Mouse (Mus musculus): Measurements from ENCODE around the gene Sncg.
A peak's percentile ranks its signal among the peaks of the same experiment; 100 is the strongest.
"Not testable (repeated sequence)": the region's sequence is repeated elsewhere in the genome, so short reads cannot be mapped to it uniquely, and the experiment has no call there.

Gene Sncg

GRCm38 (mm10) chr14:34374577-34374976, at the start of gene Sncg:
Gene Sncg, minus strand, starts transcription at chr14:34374789.
- DNase-seq (ENCODE audit: low read depth) = no peak

GRCm38 (mm10) chr14:34421078-34421477, 46.5 kb upstream of the Sncg start:
- DNase-seq (ENCODE audit: low read depth) = no peak

GRCm38 (mm10) chr14:34417501-34417900, 42.9 kb upstream of the Sncg start:
- no peak for DNase-seq (ENCODE audit: low read depth)

GRCm38 (mm10) chr14:34416946-34417345, 42.4 kb upstream of the Sncg start:
- not testable (repeated sequence) for DNase-seq (ENCODE audit: low read depth)

GRCm38 (mm10) chr14:34412164-34412896, 37.7 kb upstream of the Sncg start:
- DNase-seq (ENCODE audit: low read depth) = no peak

- DNase-seq (ENCODE audit: low read depth) = no peak
Observed at GRCm38 (mm10) chr14:34410716-34411115, 36.1 kb upstream of the Sncg start.

- DNase-seq (ENCODE audit: low read depth) = no peak
Observed at GRCm38 (mm10) chr14:34403424-34403823, 28.8 kb upstream of the Sncg start.

- DNase-seq (ENCODE audit: low read depth) = no peak
Observed at GRCm38 (mm10) chr14:34402871-34403270, 28.3 kb upstream of the Sncg start.

- peak; percentile 80 for DNase-seq (ENCODE audit: low read depth)
Observed at GRCm38 (mm10) chr14:34401135-34401534, 26.5 kb upstream of the Sncg start.

GRCm38 (mm10) chr14:34400021-34400420, 25.4 kb upstream of the Sncg start:
- DNase-seq (ENCODE audit: low read depth) = no peak

- no peak for DNase-seq (ENCODE audit: low read depth)
Observed at GRCm38 (mm10) chr14:34399301-34399700, 24.7 kb upstream of the Sncg start.

- no peak for DNase-seq (ENCODE audit: low read depth)
Observed at GRCm38 (mm10) chr14:34398901-34399300, 24.3 kb upstream of the Sncg start.

- no peak for DNase-seq (ENCODE audit: low read depth)
Observed at GRCm38 (mm10) chr14:34397871-34398270, 23.3 kb upstream of the Sncg start.

- DNase-seq (ENCODE audit: low read depth) = no peak
Observed at GRCm38 (mm10) chr14:34393295-34393694, 18.7 kb upstream of the Sncg start.

- DNase-seq (ENCODE audit: low read depth) = peak; percentile 7
Observed at GRCm38 (mm10) chr14:34382921-34383704, 8.5 kb upstream of the Sncg start.

GRCm38 (mm10) chr14:34378560-34379331, 4.2 kb upstream of the Sncg start:
- no peak for DNase-seq (ENCODE audit: low read depth)

GRCm38 (mm10) chr14:34377121-34377520, 2.5 kb upstream of the Sncg start:
- DNase-seq (ENCODE audit: low read depth) = no peak

GRCm38 (mm10) chr14:34375941-34376340, 1.4 kb upstream of the Sncg start:
- DNase-seq (ENCODE audit: low read depth) = no peak

- DNase-seq (ENCODE audit: low read depth) = no peak
Observed at GRCm38 (mm10) chr14:34375415-34375904, 871 bp upstream of the Sncg start, which contains the start of gene Mmrn2. Gene Mmrn2, plus strand, starts transcription at chr14:34375465.

GRCm38 (mm10) chr14:34373581-34373980, 1.0 kb downstream of the Sncg start:
- no peak for DNase-seq (ENCODE audit: low read depth)

- DNase-seq (ENCODE audit: low read depth) = peak; percentile 26
Observed at GRCm38 (mm10) chr14:34372646-34373045, 1.9 kb downstream of the Sncg start.

- no peak for DNase-seq (ENCODE audit: low read depth)
Observed at GRCm38 (mm10) chr14:34371763-34372162, 2.8 kb downstream of the Sncg start.
